Mouse (Mus musculus) adipocyte (in vitro differentiated cells): ENCODE data around the gene Apbb1.

Experiments
- DNase-seq: peaks from one replicate; pipeline ENCODE4 v3.0.0-alpha.2; 2016; ENCODE audit warnings: low spot score

Apbb1 gene

GRCm38 (mm10) chr7:105519336-105519735 lies 62.1 kb downstream of the Apbb1 start:
- no peak for DNase-seq

- no peak for DNase-seq
These were observed 64.6 kb downstream of the Apbb1 start for GRCm38 (mm10) chr7:105516669-105517360.

- peak; percentile 57 for DNase-seq
These were observed 66.3 kb downstream of the Apbb1 start for GRCm38 (mm10) chr7:105515178-105515577.

- no peak for DNase-seq
These were observed 66.9 kb downstream of the Apbb1 start for GRCm38 (mm10) chr7:105514561-105514960.

- DNase-seq = no peak
These were observed 67.6 kb downstream of the Apbb1 start for GRCm38 (mm10) chr7:105513845-105514291.

- no peak for DNase-seq
These were observed 71.3 kb downstream of the Apbb1 start for GRCm38 (mm10) chr7:105510143-105510542.
